Mouse (Mus musculus): ENCODE results near the gene Zfyve21.

DNA sequence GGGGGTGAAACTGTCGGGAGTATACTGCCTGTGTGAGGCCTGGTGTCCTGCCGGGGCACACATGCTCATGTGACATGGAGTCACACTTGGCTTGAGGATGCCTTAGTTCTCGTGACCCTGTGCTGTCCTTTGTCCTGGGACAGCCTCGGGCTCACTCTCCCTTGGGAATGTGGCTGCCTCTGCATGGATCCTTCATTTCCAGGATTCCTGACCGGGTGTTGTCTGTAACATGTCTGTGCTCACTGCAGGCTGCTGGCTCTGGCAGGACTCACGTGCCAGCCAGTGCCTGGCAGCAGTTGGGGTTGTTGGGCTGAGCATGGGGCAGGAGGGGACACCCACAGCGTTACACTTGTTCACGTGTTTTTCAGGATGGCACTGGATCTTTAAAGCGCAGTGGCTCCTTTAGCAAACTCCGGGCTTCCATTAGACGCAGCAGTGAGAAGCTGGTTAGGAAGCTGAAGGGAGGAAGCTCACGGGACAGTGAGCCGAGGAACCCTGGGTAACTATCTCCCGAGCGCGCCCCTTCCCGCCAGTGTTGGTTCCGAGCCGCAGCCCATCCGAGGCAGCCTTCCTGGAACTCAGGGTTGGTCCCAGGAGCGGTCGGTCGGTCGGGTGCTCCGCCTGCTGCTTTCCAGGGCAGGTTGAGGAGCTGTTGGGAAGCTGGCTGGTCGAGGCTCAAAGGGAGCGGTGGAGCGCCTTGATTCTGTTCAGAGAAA, 18.6 kb upstream of the Zfyve21 start:
- 0 out of 2 replicates have a peak, but pooled peaks have one; percentile 11 for TF ChIP-seq POLR2A (IDR thresholded peaks at IDR 0.05; ENCODE audit: insufficient read depth, low read depth, low read length)
- no peak for TF ChIP-seq CTCF (IDR thresholded peaks at IDR 0.05; ENCODE audit: insufficient read depth, low read depth, low read length)
